Mouse (Mus musculus) testis, postnatal 10 days (tissue): ENCODE measurements at regions not wholly inside any gene's neighbourhood (a gene's known extent, or its start where the extent isn't known, plus 50 kb on each side); places are given as distances from the start of the nearest gene placed in this dataset.

ENCODE experiments used
- DNase-seq: peaks from one replicate; pipeline ENCODE4 v3.0.0; 2021; ENCODE audit warnings: low spot score

GRCm38 (mm10) chr8:44765194-44765593, 170.1 kb upstream of the Fat1 start:
- DNase-seq: no peak

- no peak for DNase-seq
Measured at GRCm38 (mm10) chr8:44765677-44766076, 169.6 kb upstream of the Fat1 start.

- DNase-seq: no peak
Measured at GRCm38 (mm10) chr8:44766111-44766873, 169.0 kb upstream of the Fat1 start.

GRCm38 (mm10) chr8:44767271-44767670, 168.0 kb upstream of the Fat1 start:
- no peak for DNase-seq

- DNase-seq: no peak
Measured at GRCm38 (mm10) chr8:44779212-44779611, 156.0 kb upstream of the Fat1 start.

- no peak for DNase-seq
Measured at GRCm38 (mm10) chr8:44782421-44782820, 152.8 kb upstream of the Fat1 start.

GRCm38 (mm10) chr8:44785161-44785560, 150.1 kb upstream of the Fat1 start:
- DNase-seq: no peak

GRCm38 (mm10) chr8:44786740-44787139, 148.5 kb upstream of the Fat1 start:
- no peak for DNase-seq

- DNase-seq: no peak
Measured at GRCm38 (mm10) chr8:44788290-44788689, 147.0 kb upstream of the Fat1 start.

- DNase-seq: no peak
Measured at GRCm38 (mm10) chr8:44799513-44799912, 135.7 kb upstream of the Fat1 start.

- no peak for DNase-seq
Measured at GRCm38 (mm10) chr8:44800827-44801273, 134.4 kb upstream of the Fat1 start.

- no peak for DNase-seq
Measured at GRCm38 (mm10) chr8:44801604-44802206, 133.5 kb upstream of the Fat1 start.

GRCm38 (mm10) chr8:44802331-44802730, 132.9 kb upstream of the Fat1 start:
- DNase-seq: no peak

- no peak for DNase-seq
Measured at GRCm38 (mm10) chr8:44804414-44805178, 130.7 kb upstream of the Fat1 start.

- no peak for DNase-seq
Measured at GRCm38 (mm10) chr8:44805179-44805815, 129.9 kb upstream of the Fat1 start.

GRCm38 (mm10) chr8:44812360-44812759, 122.9 kb upstream of the Fat1 start:
- no peak for DNase-seq

GRCm38 (mm10) chr8:44817532-44818157, 117.6 kb upstream of the Fat1 start:
- DNase-seq: no peak

- DNase-seq: no peak
Measured at GRCm38 (mm10) chr8:44819270-44819669, 116.0 kb upstream of the Fat1 start.

- DNase-seq: no peak
Measured at GRCm38 (mm10) chr8:44819691-44820090, 115.6 kb upstream of the Fat1 start.

- DNase-seq: no peak
Measured at GRCm38 (mm10) chr8:44825183-44825757, 110.0 kb upstream of the Fat1 start.

- DNase-seq: peak; percentile 71
Measured at GRCm38 (mm10) chr8:44826936-44827335, 108.3 kb upstream of the Fat1 start.

- no peak for DNase-seq
Measured at GRCm38 (mm10) chr8:44828026-44828425, 107.2 kb upstream of the Fat1 start.
